Mouse (Mus musculus): Measurements from ENCODE around the gene Zfp740.

GRCm38 (mm10) chr15:102173581-102173980, 29.5 kb upstream of the Zfp740 start:
- no peak for TF ChIP-seq CTCF (IDR thresholded peaks at IDR 0.05; ENCODE audit: borderline replicate concordance, insufficient read depth, low read depth, low read length)
- no peak for TF ChIP-seq POLR2A (IDR thresholded peaks at IDR 0.05; ENCODE audit: borderline replicate concordance, insufficient read depth, low read length)

Data from cerebellum, adult 2 months (tissue).